Mouse (Mus musculus) hematopoietic stem cell, adult 5-6 weeks (primary cell): ENCODE data around the gene Map1lc3b. TPM values are rescaled to one million over a fixed set of nuclear protein-coding genes. Genes with fewer than 3 reads are reported as not detected.

ENCODE experiments used
- ATAC-seq, 2 experiments: fragments of 125-278 bp in 1 of 2; replicated peaks in 1 of 2; 2 replicates each; pipeline ENCODE4 v1.8.0; 2016 to 2017; ENCODE audit warnings: inconsistent platforms in 2 of 2, mild to moderate bottlenecking in 2 of 2, moderate number of reproducible peaks in 2 of 2, low read depth in 1 of 2, moderate TSS enrichment in 1 of 2; ENCODE audit not compliant: low FRiP score in 2 of 2, poor library complexity in 2 of 2, severe bottlenecking in 2 of 2, insufficient read depth in 1 of 2, low TSS enrichment in 1 of 2
- total RNA-seq: library from RNA; stranded (forward); fragments of 172-1452, 232-1000 nt; gene quantifications from 2 replicates; pipeline ENCODE4 v1.2.3, GENCODE M21; 2017

Gene Map1lc3b
- total RNA-seq = 121 and 148 TPM in 2 replicates

- peak; percentile 57 to 68 for ATAC-seq
These were observed at the start of gene Map1lc3b for GRCm38 (mm10) chr8:121590203-121591177. Gene Map1lc3b (plus strand): TSS chr8:121590361.

GRCm38 (mm10) chr8:121541862-121542261 lies 48.3 kb upstream of the Map1lc3b start:
- ATAC-seq = no peak

GRCm38 (mm10) chr8:121542901-121543300 lies 47.3 kb upstream of the Map1lc3b start:
- no peak for ATAC-seq

- no peak for ATAC-seq
These were observed 45.8 kb upstream of the Map1lc3b start, which contains the start of gene 1700018B08Rik for GRCm38 (mm10) chr8:121544276-121544785. Gene 1700018B08Rik (minus strand): TSS chr8:121544320.

GRCm38 (mm10) chr8:121544936-121545335 lies 45.2 kb upstream of the Map1lc3b start:
- no peak for ATAC-seq

- peak; percentile 81 to 83 for ATAC-seq
These were observed 43.0 kb upstream of the Map1lc3b start for GRCm38 (mm10) chr8:121547132-121547531.

- no peak for ATAC-seq
These were observed 40.1 kb upstream of the Map1lc3b start for GRCm38 (mm10) chr8:121550056-121550455.

- ATAC-seq = no peak
These were observed 38.8 kb upstream of the Map1lc3b start for GRCm38 (mm10) chr8:121551065-121551985.

- no peak for ATAC-seq
These were observed 37.7 kb upstream of the Map1lc3b start for GRCm38 (mm10) chr8:121552506-121552905.

- ATAC-seq = no peak
These were observed 36.2 kb upstream of the Map1lc3b start for GRCm38 (mm10) chr8:121553831-121554475.

- ATAC-seq = no peak
These were observed 32.4 kb upstream of the Map1lc3b start for GRCm38 (mm10) chr8:121557746-121558145.

- no peak for ATAC-seq
These were observed 31.6 kb upstream of the Map1lc3b start for GRCm38 (mm10) chr8:121558538-121558937.

GRCm38 (mm10) chr8:121559801-121560200 lies 30.4 kb upstream of the Map1lc3b start:
- ATAC-seq = no peak

GRCm38 (mm10) chr8:121560432-121561100 lies 29.6 kb upstream of the Map1lc3b start:
- ATAC-seq = no peak

GRCm38 (mm10) chr8:121561636-121562345 lies 28.4 kb upstream of the Map1lc3b start:
- ATAC-seq = no peak

- ATAC-seq = no peak
These were observed 27.2 kb upstream of the Map1lc3b start for GRCm38 (mm10) chr8:121562941-121563351.
